Mouse (Mus musculus): Measurements from ENCODE around the gene Uimc1. TPM values are rescaled to one million over a fixed set of nuclear protein-coding genes. Genes with fewer than 3 reads are reported as not detected.
"Not testable (repeated sequence)": the region's sequence is repeated elsewhere in the genome, so short reads cannot be mapped to it uniquely, and the experiment has no call there.

Uimc1 gene
- polyA plus RNA-seq, 1 experiment from 2014 or later, result 20.7 TPM

GRCm38 (mm10) chr13:55105953-55106691 is 6.0 kb upstream of the Uimc1 start:
- H3K9me3 ChIP-seq (replicated peaks; ENCODE audit: control insufficient read depth, low read length), result no peaks in the 10 kb centered on the region
- peaks cover 7% of the 10 kb centered on the region for H3K4me1 ChIP-seq (ENCODE audit: control insufficient read depth, insufficient read depth, low read length)
- H3K4me2 ChIP-seq (ENCODE audit: low read length), result peak overlapping the region; percentile 84
- H3K9ac ChIP-seq (ENCODE audit: low read length), result peak overlapping the region; percentile 89
- H3K4me3 ChIP-seq (ENCODE audit: low read depth, low read length), result peak overlapping the region; percentile 81
- peaks cover 10% of the 10 kb centered on the region; the same call in 1 of the 2 replicates for H3K36me3 ChIP-seq (ENCODE audit: control insufficient read depth, insufficient read depth, low read length)
- H3K27me3 ChIP-seq (replicated peaks; ENCODE audit: control insufficient read depth, insufficient read depth, low read length), result no peaks in the 10 kb centered on the region
- ATAC-seq (no peak), DNase-seq (ENCODE audit: low spot score) (peak; percentile 5)
- peak overlapping the region; percentile 84; the same call in 1 of the 2 replicates for H3K27ac ChIP-seq (ENCODE audit: low read depth, low read length)
- WGBS, result 15% methylated on average over 8 of the region's 8 CpGs

GRCm38 (mm10) chr13:55105045-55105952 is 5.2 kb upstream of the Uimc1 start, which contains the start of gene Zfp346:
Gene Zfp346, plus strand, starts transcription at chr13:55105311.
- peak; percentile 92 for ATAC-seq
- DNase-seq (ENCODE audit: low spot score), result peak; percentile 98
- peak within 1 kb of the TSS; percentile 89 for H3K9ac ChIP-seq (ENCODE audit: low read length)
- peak within 1 kb of the TSS; percentile 84 for H3K4me2 ChIP-seq (ENCODE audit: low read length)
- H3K9me3 ChIP-seq (replicated peaks; ENCODE audit: control insufficient read depth, low read length), result no peaks in the 10 kb centered on the region
- H3K27ac ChIP-seq (ENCODE audit: low read depth, low read length), result peak within 1 kb of the TSS; percentile 84
- H3K4me1 ChIP-seq (ENCODE audit: control insufficient read depth, insufficient read depth, low read length), result peaks cover 7% of the 10 kb centered on the region
- H3K27me3 ChIP-seq (replicated peaks; ENCODE audit: control insufficient read depth, insufficient read depth, low read length), result no peaks in the 10 kb centered on the region
- H3K4me3 ChIP-seq (ENCODE audit: low read depth, low read length), result peak within 1 kb of the TSS; percentile 81
- peaks cover 10% of the 10 kb centered on the region; the same call in 1 of the 2 replicates for H3K36me3 ChIP-seq (ENCODE audit: control insufficient read depth, insufficient read depth, low read length)
- under 1% methylated on average over 62 of the region's 66 CpGs for WGBS

DNA sequence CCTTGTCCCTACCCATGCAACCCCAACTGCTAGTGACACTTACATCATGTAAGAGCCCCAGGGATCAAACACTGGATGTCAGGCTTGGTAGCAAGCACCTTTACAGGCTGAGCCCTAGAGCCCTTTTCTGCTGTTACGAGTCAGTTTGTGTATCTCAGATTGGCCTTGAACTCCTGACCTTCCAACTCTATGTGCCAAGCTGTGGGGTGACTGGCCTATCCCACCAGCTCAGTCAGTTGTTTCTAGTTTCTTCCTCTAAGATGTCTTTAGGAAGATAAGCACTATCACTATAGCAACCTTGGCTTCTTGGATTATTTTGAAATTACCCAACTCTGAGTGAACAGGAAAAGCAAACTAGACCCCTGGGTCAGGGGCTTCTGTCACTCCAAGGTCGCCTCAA is 3.3 kb upstream of the Uimc1 start:
- no peaks in the 10 kb centered on the region for H3K27me3 ChIP-seq (replicated peaks; ENCODE audit: control insufficient read depth, insufficient read depth, low read length)
- no peak overlapping the region for H3K4me2 ChIP-seq (ENCODE audit: low read length)
- no peak for ATAC-seq
- peaks cover 10% of the 10 kb centered on the region; the same call in 1 of the 2 replicates for H3K36me3 ChIP-seq (ENCODE audit: control insufficient read depth, insufficient read depth, low read length)
- no peaks in the 10 kb centered on the region for H3K9me3 ChIP-seq (replicated peaks; ENCODE audit: control insufficient read depth, low read length)
- no peak overlapping the region for H3K27ac ChIP-seq (ENCODE audit: low read depth, low read length)
- H3K4me1 ChIP-seq (ENCODE audit: control insufficient read depth, insufficient read depth, low read length), result peaks cover 13% of the 10 kb centered on the region
- whole genome bisulfite sequencing, result 67% methylated on average over 2 of the region's 2 CpGs
- DNase-seq (ENCODE audit: low spot score), result no peak
- H3K4me3 ChIP-seq (ENCODE audit: low read depth, low read length), result no peak overlapping the region
- H3K9ac ChIP-seq (ENCODE audit: low read length), result no peak overlapping the region

DNA sequence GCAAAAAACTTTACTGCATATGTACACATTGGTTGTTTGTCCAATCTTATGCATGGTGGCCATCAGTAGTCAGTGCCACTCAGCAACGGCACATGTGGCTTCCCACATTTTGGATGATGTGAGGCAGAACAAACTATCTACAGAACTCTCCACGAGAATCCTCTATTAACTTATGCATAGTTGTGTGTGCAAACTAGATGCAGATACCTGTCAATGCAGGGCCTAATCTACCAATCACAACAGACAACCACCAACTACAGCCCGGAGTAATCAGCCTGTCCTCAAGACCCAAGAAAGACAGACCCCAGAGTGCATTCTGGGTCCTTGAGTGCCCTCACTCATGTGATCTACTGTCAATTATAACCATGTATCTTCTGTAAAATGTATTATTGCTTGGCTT is 2.3 kb upstream of the Uimc1 start:
- Histone ChIP-seq H3K4me1 (ENCODE audit: control insufficient read depth, insufficient read depth, low read length) (peaks cover 13% of the 10 kb centered on the region), H3K4me2 (ENCODE audit: low read length) (no peak overlapping the region), H3K9me3 (replicated peaks; ENCODE audit: control insufficient read depth, low read length) (no peaks in the 10 kb centered on the region), H3K27ac (ENCODE audit: low read depth, low read length) (no peak overlapping the region), H3K27me3 (replicated peaks; ENCODE audit: control insufficient read depth, insufficient read depth, low read length) (no peaks in the 10 kb centered on the region), H3K4me3 (ENCODE audit: low read depth, low read length) (no peak overlapping the region), H3K36me3 (ENCODE audit: control insufficient read depth, insufficient read depth, low read length) (0 out of 2 replicates have a peak, but pooled peaks cover under 1% of the 10 kb centered on the region), H3K9ac (ENCODE audit: low read length) (no peak overlapping the region)
- no peak for ATAC-seq
- no peak for DNase-seq (ENCODE audit: low spot score)
- WGBS, result 88% methylated on average over 3 of the region's 3 CpGs

DNA sequence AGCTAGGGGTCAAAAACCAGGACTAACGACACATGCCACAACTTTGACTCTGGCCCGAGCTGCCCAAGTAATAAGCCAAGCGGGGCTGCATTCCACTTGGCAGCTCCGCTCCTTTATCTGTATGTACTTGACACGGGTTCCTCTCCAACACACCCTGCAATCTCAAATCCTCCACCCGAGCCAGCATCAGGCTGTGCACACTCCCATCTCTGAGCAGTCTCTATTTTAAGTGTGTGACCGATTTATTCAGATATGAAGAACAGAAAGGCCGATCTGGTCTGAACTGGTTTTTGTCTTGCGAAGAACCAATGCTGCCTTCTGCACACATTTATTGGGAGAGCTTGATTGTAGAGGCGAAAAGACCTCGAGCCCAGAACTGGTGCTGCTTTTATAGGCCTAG is 1.5 kb upstream of the Uimc1 start:
- H3K4me1 ChIP-seq (ENCODE audit: control insufficient read depth, insufficient read depth, low read length), result peaks cover 13% of the 10 kb centered on the region
- H3K36me3 ChIP-seq (ENCODE audit: control insufficient read depth, insufficient read depth, low read length), result no peaks in the 10 kb centered on the region
- no peak overlapping the region for H3K9ac ChIP-seq (ENCODE audit: low read length)
- no peak overlapping the region for H3K4me3 ChIP-seq (ENCODE audit: low read depth, low read length)
- H3K27ac ChIP-seq (ENCODE audit: low read depth, low read length), result no peak overlapping the region
- no peak for DNase-seq (ENCODE audit: low spot score)
- no peak overlapping the region for H3K4me2 ChIP-seq (ENCODE audit: low read length)
- no peak for ATAC-seq
- no peaks in the 10 kb centered on the region for H3K9me3 ChIP-seq (replicated peaks; ENCODE audit: control insufficient read depth, low read length)
- WGBS, result 95% methylated on average over 11 of the region's 11 CpGs
- no peaks in the 10 kb centered on the region for H3K27me3 ChIP-seq (replicated peaks; ENCODE audit: control insufficient read depth, insufficient read depth, low read length)

GRCm38 (mm10) chr13:55099066-55099725 is 904 bp downstream of the Uimc1 start:
- ATAC-seq, result no peak

DNA sequence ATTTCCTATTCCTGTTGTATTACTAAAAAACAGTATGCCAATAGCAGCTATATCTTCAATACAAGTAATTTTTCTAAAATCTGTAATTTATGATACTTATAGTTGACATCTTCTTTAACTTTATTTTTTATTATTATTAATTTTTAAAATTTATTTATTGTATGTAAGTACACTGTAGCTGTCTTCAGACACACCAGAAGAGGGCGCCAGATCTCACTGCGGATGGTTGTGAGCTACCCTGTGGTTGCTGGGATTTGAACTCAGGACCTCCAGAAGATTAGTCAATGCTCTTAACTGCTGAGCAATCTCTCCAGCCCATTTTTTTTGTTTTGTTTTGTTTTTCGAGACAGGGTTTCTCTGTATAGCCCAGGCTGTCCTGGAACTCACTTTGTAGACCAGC is 2.3 kb downstream of the Uimc1 start:
- H3K4me2 ChIP-seq (ENCODE audit: low read length); DNase-seq (ENCODE audit: low spot score); H3K9me3 ChIP-seq (replicated peaks; ENCODE audit: control insufficient read depth, low read length); H3K4me3 ChIP-seq (ENCODE audit: low read depth, low read length); H3K27ac ChIP-seq (ENCODE audit: low read depth, low read length); H3K4me1 ChIP-seq (ENCODE audit: control insufficient read depth, insufficient read depth, low read length); H3K36me3 ChIP-seq (ENCODE audit: control insufficient read depth, insufficient read depth, low read length); ATAC-seq; H3K27me3 ChIP-seq (replicated peaks; ENCODE audit: control insufficient read depth, insufficient read depth, low read length); H3K9ac ChIP-seq (ENCODE audit: low read length): not testable (repeated sequence)
- 89% methylated on average over 3 of the region's 3 CpGs for WGBS

More at GRCm38 (mm10) chr13:55099066-55099725, 904 bp downstream of the Uimc1 start:
- Histone ChIP-seq H3K4me3 (ENCODE audit: low read depth, low read length) (peak overlapping the region; percentile 80), H3K36me3 (ENCODE audit: control insufficient read depth, insufficient read depth, low read length) (no peaks in the 10 kb centered on the region), H3K4me2 (ENCODE audit: low read length) (peak overlapping the region; percentile 66), H3K9me3 (replicated peaks; ENCODE audit: control insufficient read depth, low read length) (no peaks in the 10 kb centered on the region), H3K27me3 (replicated peaks; ENCODE audit: control insufficient read depth, insufficient read depth, low read length) (no peaks in the 10 kb centered on the region), H3K9ac (ENCODE audit: low read length) (peak overlapping the region; percentile 89), H3K27ac (ENCODE audit: low read depth, low read length) (no peak overlapping the region), H3K4me1 (ENCODE audit: control insufficient read depth, insufficient read depth, low read length) (peaks cover 7% of the 10 kb centered on the region)
- DNase-seq (ENCODE audit: low spot score), result peak; percentile 40
- 37% methylated on average over 20 of the region's 20 CpGs for WGBS

GRCm38 (mm10) chr13:55092588-55092987 is 7.5 kb downstream of the Uimc1 start:
- H3K9ac ChIP-seq (ENCODE audit: low read length), result no peak overlapping the region
- no peaks in the 10 kb centered on the region for H3K4me1 ChIP-seq (ENCODE audit: control insufficient read depth, insufficient read depth, low read length)
- 85% methylated on average over 4 of the region's 4 CpGs for WGBS
- ATAC-seq, result no peak
- no peaks in the 10 kb centered on the region for H3K9me3 ChIP-seq (replicated peaks; ENCODE audit: control insufficient read depth, low read length)
- no peak overlapping the region for H3K27ac ChIP-seq (ENCODE audit: low read depth, low read length)
- no peak for DNase-seq (ENCODE audit: low spot score)
- peaks cover 19% of the 10 kb centered on the region; the same call in 1 of the 2 replicates for H3K36me3 ChIP-seq (ENCODE audit: control insufficient read depth, insufficient read depth, low read length)
- H3K4me2 ChIP-seq (ENCODE audit: low read length), result no peak overlapping the region
- H3K4me3 ChIP-seq (ENCODE audit: low read depth, low read length), result no peak overlapping the region
- no peaks in the 10 kb centered on the region for H3K27me3 ChIP-seq (replicated peaks; ENCODE audit: control insufficient read depth, insufficient read depth, low read length)
